Mouse (Mus musculus) kidney, postnatal 0 days (tissue): ENCODE measurements around the gene Olfr38. TPM values are rescaled to one million over a fixed set of nuclear protein-coding genes. Genes with fewer than 3 reads are reported as not detected.

Experiments used
- ATAC-seq: fragments of 200-750 bp; cut with Nextera tagmentation; replicated peaks from 2 replicates; pipeline ENCODE4 v1.8.0; 2017; ENCODE audit warnings: low read depth, moderate number of reproducible peaks, moderate TSS enrichment, moderate library complexity; ENCODE audit not compliant: low FRiP score
- DNase-seq: peaks from one replicate; pipeline ENCODE4 v3.0.0-alpha.2; 2016; ENCODE audit warnings: low spot score
- H3K27ac ChIP-seq: fragments of 300-500 bp; sonication (generic); 2 replicates; pipeline ENCODE4 v1.5.1; 2014; ENCODE audit warnings: mild to moderate bottlenecking
- H3K27me3 ChIP-seq: fragments of 300-500 bp; sonication (generic); 2 replicates; pipeline ENCODE4 v1.6.1; 2014; ENCODE audit warnings: low read length, mixed read lengths; ENCODE audit not compliant: insufficient read depth
- H3K36me3 ChIP-seq: fragments of 300-500 bp; sonication (generic); 2 replicates; pipeline ENCODE4 v1.6.1; 2014; ENCODE audit warnings: low read length, mixed read lengths; ENCODE audit not compliant: insufficient read depth
- H3K4me1 ChIP-seq: fragments of 300-500 bp; sonication (generic); replicated peaks from 2 replicates; pipeline ENCODE4 v1.6.1; 2014; ENCODE audit warnings: antibody characterized with exemption, low read length, mixed read lengths; ENCODE audit not compliant: insufficient read depth
- H3K4me2 ChIP-seq: fragments of 300-500 bp; sonication (generic); 2 replicates; pipeline ENCODE4 v1.6.1; 2014; ENCODE audit warnings: mild to moderate bottlenecking, low read length, moderate library complexity, mixed read lengths
- H3K4me3 ChIP-seq: fragments of 300-500 bp; sonication (generic); replicated peaks from 2 replicates; pipeline ENCODE4 v1.5.1; 2014; ENCODE audit warnings: low read depth, low read length
- H3K9ac ChIP-seq: fragments of 300-500 bp; sonication (generic); 2 replicates; pipeline ENCODE4 v1.6.1; 2014; ENCODE audit warnings: low read depth, low read length
- H3K9me3 ChIP-seq: fragments of 300-500 bp; sonication (generic); replicated peaks from 2 replicates; pipeline ENCODE4 v1.6.1; 2016; ENCODE audit warnings: low read length, inconsistent platforms, mixed read lengths
- CTCF ChIP-seq: IDR thresholded peaks from 2 replicates; pipeline ENCODE4 v1.5.1; 2016; ENCODE audit warnings: antibody characterized with exemption, low read depth, mild to moderate bottlenecking, moderate library complexity
- WGBS: fragments of 180-500 bp; shearing (Covaris S2); extraction: QIAGEN DNeasy Blood & Tissue Kit; methylation state at CpG from one replicate; pipeline ENCODE4 v1.1.7; 2014; 5-methylcytosine and 5-hydroxymethylcytosine counted together
- polyA plus RNA-seq: library from polyadenylated mRNA; unstranded; fragments of >200 nt; fragmentation: Nextera tagmentation; extraction: Ambion mirVana; gene quantifications from 2 replicates; pipeline ENCODE4 v1.2.1, GENCODE M21; 2015

The Olfr38 gene
- not detected in 2 replicates for polyA plus RNA-seq

DNA sequence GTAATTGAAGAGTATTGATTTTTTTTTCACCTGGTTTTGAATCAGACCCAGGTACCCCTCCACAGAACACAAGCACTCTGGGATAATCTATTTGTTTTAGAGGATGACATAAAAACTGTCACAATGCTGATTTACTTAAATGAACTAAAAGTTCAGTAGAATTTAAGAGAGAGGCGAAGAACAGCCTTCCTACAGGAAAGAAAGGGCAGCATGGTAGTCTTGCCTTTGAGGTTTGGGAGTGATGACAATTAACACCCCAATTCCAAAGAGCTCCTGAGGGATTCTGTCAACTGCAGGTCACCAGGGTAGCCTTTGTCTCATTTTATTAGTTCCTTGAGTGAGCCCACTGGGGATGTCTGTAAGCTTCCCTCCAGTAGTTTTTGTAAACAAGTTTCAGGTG is at the start of gene Olfr38:
TSS of gene Olfr38 (plus strand) at position 301 of the 400 bp plus-strand sequence.
- no peak for TF ChIP-seq CTCF
- ATAC-seq (no peak), DNase-seq (no peak)
- no peaks in the 10 kb centered on the region for H3K9me3 ChIP-seq
- H3K36me3 ChIP-seq = no peaks in the 10 kb centered on the region
- H3K27ac ChIP-seq = no peak within 1 kb of the TSS
- H3K4me1 ChIP-seq = no peaks in the 10 kb centered on the region
- H3K4me3 ChIP-seq = no peak within 1 kb of the TSS
- H3K9ac ChIP-seq = no peak within 1 kb of the TSS
- 45% methylated on average over 1 of the region's 1 CpGs for WGBS
- no peak within 1 kb of the TSS for H3K4me2 ChIP-seq
- no peaks in the 10 kb centered on the region for H3K27me3 ChIP-seq

DNA sequence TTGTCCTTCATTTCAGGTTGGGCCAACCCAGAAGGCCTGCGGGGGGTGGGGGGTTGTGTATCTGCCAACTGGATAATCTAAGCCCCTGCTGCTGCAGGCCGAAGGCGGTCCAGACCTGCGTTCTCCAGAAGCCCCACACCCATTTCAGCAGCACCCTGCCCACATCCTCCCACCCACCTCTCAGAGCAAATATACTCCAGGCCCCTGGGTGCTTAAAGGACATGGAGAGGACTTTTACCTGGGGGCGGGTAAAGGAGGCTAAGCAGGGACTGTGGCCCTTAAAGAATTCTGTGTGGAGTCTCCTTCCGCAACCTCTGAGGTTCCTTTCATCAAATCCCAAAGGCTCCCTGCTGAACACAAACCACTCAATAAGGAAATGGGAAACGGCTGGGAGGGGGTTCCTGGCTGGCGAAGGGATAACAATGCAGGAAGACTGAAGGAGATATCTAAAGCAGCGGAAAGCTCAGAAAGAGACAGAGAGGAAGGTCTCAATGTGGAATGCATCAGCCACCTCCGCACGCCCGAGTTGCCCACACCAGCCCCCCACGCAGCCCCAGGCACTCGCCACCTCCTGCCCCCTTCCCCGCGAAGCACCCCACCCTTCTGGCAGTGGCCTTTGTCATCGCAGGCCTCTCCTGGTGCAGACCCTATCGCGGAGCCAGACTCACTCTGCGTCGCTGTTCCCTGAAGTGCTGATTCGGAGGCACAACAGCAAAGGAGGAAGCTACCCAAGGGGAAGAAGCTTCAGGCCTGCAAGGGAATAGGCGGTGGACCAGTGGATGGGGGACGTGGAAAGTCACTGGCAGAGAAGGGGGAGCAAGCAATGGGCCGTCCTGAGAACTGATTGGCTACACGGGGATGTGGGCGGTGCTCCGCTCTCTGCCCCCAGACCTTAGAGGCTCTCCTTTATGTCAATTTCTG is 46.7 kb upstream of the Olfr38 start, which contains the start of gene Tcaf1:
TSS of gene Tcaf1 (minus strand) at position 798 of the 921 bp plus-strand sequence.
- no peaks in the 10 kb centered on the region for H3K27me3 ChIP-seq
- TF ChIP-seq CTCF = no peak
- H3K9me3 ChIP-seq = no peaks in the 10 kb centered on the region
- ATAC-seq (peak; percentile 99), DNase-seq (peak; percentile 97)
- peak within 1 kb of the TSS; percentile 81 for H3K27ac ChIP-seq
- WGBS = under 1% methylated on average over 28 of the region's 28 CpGs
- no peaks in the 10 kb centered on the region for H3K4me1 ChIP-seq
- H3K36me3 ChIP-seq = no peaks in the 10 kb centered on the region
- H3K4me3 ChIP-seq = peak within 1 kb of the TSS; percentile 77
- H3K9ac ChIP-seq = peak within 1 kb of the TSS; percentile 64
- peak within 1 kb of the TSS; percentile 78 for H3K4me2 ChIP-seq

DNA sequence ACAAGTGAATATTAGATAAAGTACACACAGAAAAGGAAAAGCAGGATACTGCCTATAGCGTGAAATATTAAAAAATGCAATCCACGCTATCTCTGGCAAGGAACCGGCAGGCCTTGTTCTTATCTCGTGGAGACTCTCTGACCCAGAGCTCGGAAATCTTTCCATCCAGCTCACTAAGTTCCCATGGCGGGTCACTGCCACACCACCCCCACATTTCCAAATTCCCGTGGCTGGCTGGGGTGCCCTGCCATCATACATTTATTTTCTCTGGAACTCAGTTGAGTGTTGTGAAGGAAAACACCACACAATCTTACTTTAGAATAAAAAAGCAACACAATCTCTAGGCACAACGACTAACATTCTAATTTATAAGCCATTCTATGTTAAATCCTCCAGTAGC is 41.5 kb upstream of the Olfr38 start:
- 65% methylated on average over 8 of the region's 8 CpGs for WGBS
- ATAC-seq (no peak), DNase-seq (no peak)
- Histone ChIP-seq H3K27ac (no peak overlapping the region), H3K4me1 (no peaks in the 10 kb centered on the region), H3K4me3 (no peak overlapping the region), H3K27me3 (no peaks in the 10 kb centered on the region), H3K36me3 (no peaks in the 10 kb centered on the region), H3K4me2 (no peak overlapping the region), H3K9me3 (no peaks in the 10 kb centered on the region), H3K9ac (no peak overlapping the region)
- TF ChIP-seq CTCF = no peak

DNA sequence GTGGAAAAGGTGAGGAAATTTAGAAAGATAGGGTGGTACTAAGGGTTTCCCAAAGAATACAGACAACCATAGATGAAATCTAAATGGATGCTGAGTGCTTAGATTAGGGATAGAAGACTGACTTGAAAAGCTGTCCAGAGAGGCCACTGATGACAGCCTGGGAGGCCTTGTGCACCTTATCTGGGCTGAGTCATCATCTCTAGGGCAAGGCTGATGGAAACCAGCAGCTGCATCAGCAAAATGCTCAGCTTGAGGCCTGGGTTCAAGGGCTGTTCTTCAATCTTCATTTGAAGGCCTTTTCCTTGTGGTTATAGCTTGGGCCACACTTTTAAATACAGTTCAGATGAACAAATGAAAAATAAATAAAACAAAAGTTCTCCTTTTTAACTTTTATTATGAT is 38.2 kb upstream of the Olfr38 start:
- H3K4me3 ChIP-seq = no peak overlapping the region
- no peaks in the 10 kb centered on the region for H3K27me3 ChIP-seq
- no peaks in the 10 kb centered on the region for H3K9me3 ChIP-seq
- H3K27ac ChIP-seq = no peak overlapping the region
- no peak overlapping the region for H3K9ac ChIP-seq
- H3K4me2 ChIP-seq = no peak overlapping the region
- H3K36me3 ChIP-seq = no peaks in the 10 kb centered on the region
- TF ChIP-seq CTCF = no peak
- no peaks in the 10 kb centered on the region for H3K4me1 ChIP-seq
- ATAC-seq (no peak), DNase-seq (no peak)

DNA sequence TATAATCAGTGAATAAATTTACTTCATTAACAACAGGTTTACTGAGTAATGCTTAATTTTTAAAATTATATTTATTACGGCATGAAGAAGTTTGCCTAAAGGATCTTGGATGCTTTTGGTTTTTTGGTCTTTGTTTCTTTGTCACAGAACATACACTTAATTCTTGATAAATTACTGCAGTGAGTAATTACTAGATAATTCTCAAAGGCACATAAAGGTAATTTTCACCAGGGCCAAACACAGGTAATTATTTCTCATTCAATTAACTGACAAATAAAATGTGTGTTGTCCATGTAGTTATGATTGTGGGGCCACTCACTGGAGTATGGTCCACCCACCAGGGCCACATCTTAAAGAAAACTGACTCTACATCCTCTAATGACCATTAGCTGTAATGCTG is 17.1 kb upstream of the Olfr38 start, which contains the start of gene Olfr453:
TSS of gene Olfr453 (plus strand) at position 301 of the 400 bp plus-strand sequence.
- DNase-seq (no peak), ATAC-seq (no peak)
- H3K27ac ChIP-seq = no peak within 1 kb of the TSS
- no peaks in the 10 kb centered on the region for H3K36me3 ChIP-seq
- no peak for TF ChIP-seq CTCF
- no peak within 1 kb of the TSS for H3K9ac ChIP-seq
- no peak within 1 kb of the TSS for H3K4me3 ChIP-seq
- H3K27me3 ChIP-seq = no peaks in the 10 kb centered on the region
- 95% methylated on average over 1 of the region's 1 CpGs for WGBS
- no peaks in the 10 kb centered on the region for H3K9me3 ChIP-seq
- H3K4me1 ChIP-seq = no peaks in the 10 kb centered on the region
- no peak within 1 kb of the TSS for H3K4me2 ChIP-seq

DNA sequence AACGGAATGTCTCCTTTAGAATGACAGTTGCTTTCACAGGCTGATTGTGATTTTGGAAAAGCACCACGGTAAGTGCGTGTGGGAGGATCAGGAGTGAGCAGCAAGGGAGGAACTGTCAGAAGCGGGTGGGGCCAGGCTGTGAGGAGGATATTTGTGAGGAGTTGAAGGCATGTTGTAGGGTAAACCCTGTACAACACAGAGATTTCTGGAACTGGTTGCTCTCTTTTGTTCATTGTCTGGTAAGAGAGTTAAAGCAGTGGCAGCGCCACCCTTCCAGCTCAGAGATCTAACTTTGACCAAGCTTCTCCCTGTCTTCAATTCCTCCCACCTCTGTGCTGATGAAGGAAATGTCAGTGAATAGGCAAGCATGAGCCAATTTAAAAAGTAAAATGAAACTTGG is 13.9 kb upstream of the Olfr38 start:
- no peak for ATAC-seq
- H3K4me2 ChIP-seq = no peak overlapping the region
- no peaks in the 10 kb centered on the region for H3K4me1 ChIP-seq
- no peak overlapping the region for H3K4me3 ChIP-seq
- H3K27me3 ChIP-seq = no peaks in the 10 kb centered on the region
- H3K9me3 ChIP-seq = no peaks in the 10 kb centered on the region
- H3K9ac ChIP-seq = no peak overlapping the region
- DNase-seq = no peak
- H3K27ac ChIP-seq = no peak overlapping the region
- 48% methylated on average over 5 of the region's 5 CpGs for WGBS
- TF ChIP-seq CTCF = no peak
- H3K36me3 ChIP-seq = no peaks in the 10 kb centered on the region
